Mouse (Mus musculus): Measurements from ENCODE around the gene Arid1b. TPM values are rescaled to one million over a fixed set of nuclear protein-coding genes. Genes with fewer than 3 reads are reported as not detected.

Gene Arid1b
- total RNA-seq, 4 experiments from 2014 or later, result 88.8 to 107 (median 100) TPM

DNA sequence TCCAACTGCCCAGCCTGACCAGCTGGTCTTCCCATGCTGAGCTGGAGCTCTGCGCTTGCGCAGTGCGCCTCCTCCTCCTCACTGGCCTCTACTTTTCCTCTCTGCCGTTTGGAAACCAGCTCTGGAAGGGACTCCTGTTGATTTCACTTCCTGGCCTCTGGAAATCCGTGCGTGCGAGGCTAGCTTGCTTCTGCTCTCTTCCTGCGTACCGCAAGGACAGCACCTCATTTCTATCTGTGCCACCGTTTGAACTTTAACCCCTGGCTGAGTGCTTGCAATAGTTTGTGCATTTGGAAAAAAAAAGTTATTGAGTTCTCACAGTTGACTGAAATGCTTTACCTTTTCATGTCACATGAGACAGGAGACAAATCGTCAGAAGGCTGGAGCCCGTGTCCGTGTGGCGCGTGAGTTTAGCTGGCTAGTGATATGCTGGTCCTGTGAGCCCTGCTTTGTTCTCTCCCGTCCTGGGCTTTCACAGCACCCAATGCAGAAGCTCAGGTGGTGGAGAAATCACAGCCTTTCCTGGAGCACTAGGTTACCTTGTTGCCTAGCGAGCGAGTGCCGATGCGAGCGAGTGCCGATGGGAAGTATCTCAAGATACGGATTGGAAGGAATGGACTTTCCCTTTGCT lies 20.3 kb downstream of the Arid1b start:
- no peak for DNase-seq (ENCODE audit: low spot score in 2 of 2)

DNA sequence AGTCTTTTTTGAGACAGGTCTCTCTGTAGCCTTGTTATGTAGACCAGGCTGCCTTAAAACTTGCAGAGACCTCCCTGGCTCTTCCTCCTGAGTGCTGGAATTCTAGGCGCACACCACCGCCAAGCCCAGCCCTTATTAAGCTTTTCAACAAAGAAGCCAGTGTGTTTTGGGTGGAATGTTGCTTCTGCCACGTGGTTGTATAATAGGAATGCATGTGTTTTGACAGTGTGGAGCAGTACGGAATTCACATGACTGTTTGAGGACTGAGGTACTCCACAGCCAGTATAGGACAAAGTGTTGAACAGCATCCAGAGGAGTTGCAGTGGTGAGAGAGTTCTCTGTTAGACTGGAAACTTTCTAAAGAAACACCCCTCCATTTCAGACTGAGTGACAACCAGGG lies 22.3 kb downstream of the Arid1b start:
- DNase-seq (ENCODE audit: low spot score in 2 of 2), result no peak

DNA sequence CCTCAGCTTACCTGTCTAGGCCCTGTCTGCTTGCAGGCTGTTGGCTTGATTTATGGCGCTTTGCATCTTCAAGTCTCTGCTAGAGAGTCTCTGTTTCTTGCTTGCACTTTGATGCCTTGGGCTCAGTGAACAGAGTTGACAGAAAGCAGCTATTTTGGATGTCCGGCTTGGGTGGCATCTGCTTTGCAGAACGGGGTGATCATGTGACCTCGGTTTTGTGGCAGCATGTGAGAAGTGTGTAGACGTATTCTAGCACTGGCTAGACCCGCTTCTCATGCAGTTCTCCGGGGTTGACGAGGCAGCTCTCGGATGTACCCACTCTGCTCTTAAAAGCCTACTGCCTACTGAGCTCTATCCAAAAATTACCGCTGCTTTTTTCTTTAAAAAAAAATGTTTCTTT lies 22.9 kb downstream of the Arid1b start:
- no peak for DNase-seq (ENCODE audit: low spot score in 2 of 2)

DNA sequence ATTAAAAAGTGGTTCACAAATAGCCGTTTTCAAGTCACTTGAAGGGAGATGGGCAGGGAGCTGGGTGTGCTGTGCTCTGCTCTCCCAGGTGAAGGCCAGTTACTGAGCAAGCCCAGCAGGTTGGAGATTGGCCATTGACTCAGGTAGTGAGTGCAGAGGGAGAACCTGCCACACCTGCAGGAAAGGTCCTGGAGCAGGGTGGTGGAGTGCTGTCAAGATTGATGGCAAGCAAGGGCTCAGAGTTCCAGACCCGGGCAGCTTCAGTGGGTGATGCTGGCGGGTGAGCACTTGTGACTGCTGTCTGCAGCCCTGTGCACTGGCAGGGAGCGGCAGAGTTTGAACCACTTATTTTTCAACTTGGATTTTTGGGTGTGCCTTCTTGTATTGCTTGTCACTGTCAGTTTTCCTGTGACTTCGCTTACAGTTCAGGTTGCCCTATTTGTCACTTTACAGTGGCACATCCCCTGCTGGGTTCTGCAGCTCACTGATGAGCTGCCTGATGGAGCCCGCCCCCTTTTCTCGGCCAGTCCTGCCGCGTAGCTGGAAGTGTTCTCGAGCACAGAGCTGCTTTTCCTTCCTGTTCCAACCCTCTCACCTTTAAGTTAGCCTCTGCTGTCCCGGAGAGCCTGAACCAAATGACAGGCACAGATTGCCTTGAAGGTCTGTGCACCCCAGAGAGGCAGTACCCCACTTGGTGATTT lies 27.3 kb downstream of the Arid1b start:
- DNase-seq (ENCODE audit: low spot score in 2 of 2), result no peak

DNA sequence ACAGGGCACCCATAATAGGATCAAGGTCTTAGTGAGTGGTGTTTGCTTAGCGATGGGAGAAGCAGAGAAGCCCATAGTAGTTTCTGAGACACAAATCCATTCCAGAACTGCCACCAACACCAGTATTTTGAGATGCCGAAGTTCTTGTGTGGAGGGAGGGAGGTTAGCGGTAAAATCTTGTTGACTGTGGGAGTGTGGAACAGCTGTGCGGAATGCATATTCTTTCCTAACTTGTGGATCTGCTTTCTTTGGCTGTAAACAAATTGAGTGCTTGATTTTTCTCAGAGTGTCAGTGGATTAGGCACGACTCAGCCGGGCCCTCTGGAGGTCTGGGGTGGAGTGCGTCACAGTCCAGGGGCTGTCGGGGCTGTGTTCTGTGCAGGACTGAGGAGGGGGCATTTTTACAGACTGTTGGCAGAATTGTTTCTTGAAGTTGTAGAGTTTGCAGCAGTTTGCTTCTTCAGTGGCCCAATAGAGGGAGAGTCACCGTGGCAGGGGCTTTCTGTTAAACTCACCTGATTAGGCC lies 27.9 kb downstream of the Arid1b start:
- DNase-seq (ENCODE audit: low spot score in 2 of 2), result no peak

DNA sequence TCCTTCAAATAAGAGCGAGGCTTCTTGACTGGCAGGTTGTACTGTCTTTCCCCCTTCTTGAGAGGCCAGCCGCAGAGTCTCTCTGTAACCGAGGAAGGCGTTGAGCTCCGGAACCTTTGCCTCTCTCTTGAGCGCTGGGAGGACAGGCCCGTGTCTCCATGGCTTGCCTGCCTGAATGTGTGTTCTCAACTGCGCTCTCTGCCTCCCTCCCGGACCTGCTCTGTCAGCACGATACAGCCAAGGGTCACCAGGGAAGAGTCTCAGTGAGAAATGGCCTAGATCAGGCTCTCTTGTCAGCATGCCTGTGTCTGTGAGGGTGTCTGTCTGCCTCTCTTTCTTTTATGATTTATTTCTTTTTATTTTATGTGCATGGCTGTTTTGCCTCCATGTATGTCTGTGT lies 29.6 kb downstream of the Arid1b start:
- DNase-seq (ENCODE audit: low spot score in 2 of 2), result no peak

DNA sequence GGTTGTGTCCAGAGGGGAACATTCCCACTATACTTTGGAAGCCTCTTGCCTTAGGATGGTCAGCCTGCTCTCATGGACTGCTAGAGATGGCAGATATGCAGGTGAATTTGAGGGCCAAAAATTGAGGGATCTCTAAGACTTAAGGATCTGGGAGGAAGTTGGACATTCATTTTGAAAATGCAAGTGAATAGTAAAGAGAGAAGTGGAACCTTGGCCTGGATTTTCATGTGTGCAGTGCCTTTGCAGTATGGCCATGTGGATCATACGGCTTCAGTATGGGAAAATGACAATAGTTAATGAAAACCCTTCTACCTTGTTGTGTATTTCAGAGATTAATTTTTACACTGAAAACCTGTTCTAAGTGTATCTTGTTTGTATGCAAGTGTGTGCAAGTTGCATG lies 31.3 kb downstream of the Arid1b start:
- no peak for DNase-seq (ENCODE audit: low spot score in 2 of 2)

DNA sequence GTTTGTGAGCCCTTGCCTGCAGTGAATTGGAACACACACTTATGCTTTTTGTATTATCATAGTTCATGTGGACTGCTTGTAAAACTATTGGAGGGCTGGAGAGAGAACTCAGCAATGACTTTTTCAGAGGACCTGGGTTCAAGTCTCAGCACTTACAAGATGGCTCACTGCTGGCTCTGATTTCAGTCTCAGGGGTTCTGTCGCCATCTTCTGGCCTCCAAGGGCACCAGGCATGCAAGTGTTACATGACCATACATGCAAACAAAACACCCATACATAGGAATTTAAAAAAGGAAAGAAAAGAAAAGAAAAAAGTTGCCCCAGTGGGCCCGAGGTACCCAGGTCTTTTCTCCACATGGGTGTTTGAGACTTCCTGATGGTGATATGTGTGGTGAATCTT lies 32.4 kb downstream of the Arid1b start:
- no peak for DNase-seq (ENCODE audit: low spot score in 2 of 2)

DNA sequence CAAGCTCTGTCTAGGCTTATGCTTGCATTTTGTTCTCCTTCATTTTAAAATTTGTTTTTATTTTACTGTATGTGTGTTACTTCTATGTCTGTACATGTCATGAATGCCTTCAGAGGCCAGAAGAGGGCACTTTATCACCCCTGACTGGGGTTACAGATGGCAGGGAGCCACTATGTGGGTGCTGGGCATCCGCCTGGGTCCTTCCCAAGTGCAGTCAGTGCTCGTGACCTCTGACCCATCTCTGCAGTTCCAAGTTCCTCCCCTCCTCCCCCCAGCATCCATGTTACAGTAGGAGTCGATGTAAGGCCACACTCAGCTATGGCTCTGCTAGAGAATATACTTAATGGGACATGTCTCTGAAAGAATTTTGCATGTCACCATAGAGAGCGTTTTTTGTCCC lies 35.0 kb downstream of the Arid1b start:
- no peak for DNase-seq (ENCODE audit: low spot score in 2 of 2)

DNA sequence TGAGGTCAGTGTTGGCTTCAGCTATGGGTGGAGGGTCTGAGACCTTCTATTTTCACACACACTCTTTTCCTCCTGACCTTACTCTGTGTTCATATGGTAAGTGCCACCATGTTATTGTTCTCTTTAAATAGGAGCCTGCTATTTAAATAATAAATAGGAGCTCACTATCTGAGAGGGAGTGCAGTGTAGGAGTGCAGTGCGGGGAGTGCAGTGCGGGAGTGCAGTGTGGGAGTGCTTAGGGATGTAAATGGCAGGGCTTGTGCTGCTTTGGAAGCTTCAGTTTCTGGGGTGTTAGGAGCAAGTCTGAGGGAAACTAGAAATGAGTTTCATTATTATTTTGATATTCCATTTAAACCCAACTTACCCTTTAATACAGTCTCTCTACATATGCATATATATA lies 36.2 kb downstream of the Arid1b start:
- no peak for DNase-seq (ENCODE audit: low spot score in 2 of 2)

DNA sequence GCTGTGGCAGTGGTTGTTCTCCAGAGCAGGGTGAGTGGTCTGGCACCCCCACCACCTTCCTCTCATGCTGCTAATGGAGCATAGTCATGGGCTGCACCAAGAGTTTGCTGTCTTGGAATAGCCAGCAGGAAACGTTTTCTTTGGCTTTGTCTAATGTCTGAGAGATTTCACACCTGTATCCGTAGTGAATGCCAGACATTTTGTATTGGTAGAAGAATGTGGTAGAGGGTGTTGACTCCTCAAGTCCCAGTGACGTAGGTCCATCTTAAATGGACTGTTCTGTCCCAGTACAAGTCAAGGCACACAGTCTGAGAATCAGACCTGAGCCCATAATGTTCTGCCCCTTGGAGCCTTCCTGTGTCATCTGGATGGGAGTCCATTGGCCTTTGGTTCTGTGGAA lies 39.2 kb downstream of the Arid1b start:
- no peak for DNase-seq (ENCODE audit: low spot score in 2 of 2)

DNA sequence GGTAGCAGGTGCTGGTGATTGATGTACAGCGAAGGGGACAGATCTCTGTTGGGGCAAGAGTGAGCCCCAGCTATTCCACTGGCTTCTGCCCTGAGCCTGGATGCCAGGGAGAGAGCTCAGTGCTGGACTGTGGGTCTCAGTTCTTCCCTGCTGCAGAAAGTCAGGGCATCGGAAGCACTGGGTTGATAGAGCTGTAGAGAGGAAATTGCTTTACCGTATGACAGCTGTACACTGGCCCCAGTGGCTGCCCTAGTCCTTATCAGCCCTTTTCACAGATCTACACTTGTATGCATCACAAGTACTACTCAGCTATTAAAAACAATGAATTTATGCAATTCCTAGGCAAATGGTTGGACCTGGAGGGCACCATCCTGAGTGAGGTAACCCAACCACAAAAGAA lies 40.1 kb downstream of the Arid1b start:
- DNase-seq (ENCODE audit: low spot score in 2 of 2), result no peak

DNA sequence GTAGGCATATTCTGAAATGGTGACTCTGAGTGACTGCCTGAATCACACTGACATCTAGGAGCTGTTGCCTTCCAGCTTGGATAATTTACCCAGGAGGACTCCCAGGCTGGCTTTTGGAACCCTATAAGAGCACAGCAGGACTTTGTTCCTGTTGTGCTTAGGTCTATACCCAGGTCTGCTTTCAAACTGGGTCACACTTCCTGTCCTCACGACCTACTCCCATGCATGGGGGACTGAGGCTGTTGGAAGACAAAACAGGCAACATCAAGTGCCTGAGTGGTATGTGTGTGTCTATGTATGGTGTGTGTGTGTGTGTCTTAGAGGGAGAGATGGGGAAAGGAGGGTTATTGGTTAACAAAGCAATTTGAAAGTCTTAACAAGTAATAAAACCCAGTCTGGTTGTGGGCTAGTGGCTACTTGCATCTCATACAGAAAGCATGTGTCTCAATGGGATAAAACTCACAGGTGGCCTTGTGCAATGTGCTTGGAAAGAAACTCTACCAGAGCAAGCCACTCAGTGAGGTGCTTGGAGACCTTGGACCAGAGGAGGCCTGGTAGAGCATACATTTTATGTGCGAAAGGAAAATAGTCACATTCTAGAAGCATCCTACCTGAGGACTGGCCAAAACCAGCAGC lies 42.2 kb downstream of the Arid1b start:
- DNase-seq (ENCODE audit: low spot score in 2 of 2), result no peak

DNA sequence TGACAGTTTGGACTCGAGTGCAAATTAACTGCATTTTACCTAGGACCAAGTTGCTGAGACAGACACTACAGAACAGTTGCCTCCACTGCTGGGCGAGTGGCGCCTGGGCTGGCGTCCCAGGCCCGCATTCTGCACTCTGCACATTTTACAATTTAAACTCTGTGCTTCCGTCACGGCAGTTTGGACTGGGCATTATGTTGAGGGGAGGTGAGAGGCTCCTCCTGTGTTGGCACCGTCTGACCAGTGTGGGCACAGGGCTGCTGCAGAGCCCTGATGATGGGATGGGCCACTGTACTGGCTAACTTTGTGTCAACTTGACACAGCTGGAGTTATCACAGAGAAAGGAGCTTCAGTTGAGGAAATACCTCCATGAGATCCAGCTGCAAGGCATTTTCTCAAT lies 43.1 kb downstream of the Arid1b start:
- no peak for DNase-seq (ENCODE audit: low spot score in 2 of 2)

DNA sequence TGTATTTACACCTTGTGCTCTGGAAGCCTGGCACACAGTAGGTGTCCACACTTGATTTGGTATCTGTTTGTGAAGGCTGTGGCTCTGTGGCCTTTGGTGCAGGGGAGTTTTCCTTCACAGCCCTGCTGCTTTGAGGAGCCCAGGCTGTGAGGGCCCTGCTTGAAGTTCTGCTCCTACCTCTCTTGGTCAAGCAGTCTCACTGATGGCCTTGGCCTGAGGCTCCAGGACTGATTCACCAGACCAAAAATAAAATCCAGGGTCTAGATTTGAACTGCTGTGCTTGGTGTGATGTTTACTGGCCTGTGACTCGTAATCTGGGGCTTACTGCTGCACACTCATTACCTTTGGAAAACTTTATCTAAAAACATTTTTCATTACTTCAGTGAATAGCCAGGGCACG lies 45.7 kb downstream of the Arid1b start:
- no peak for DNase-seq (ENCODE audit: low spot score in 2 of 2)

DNA sequence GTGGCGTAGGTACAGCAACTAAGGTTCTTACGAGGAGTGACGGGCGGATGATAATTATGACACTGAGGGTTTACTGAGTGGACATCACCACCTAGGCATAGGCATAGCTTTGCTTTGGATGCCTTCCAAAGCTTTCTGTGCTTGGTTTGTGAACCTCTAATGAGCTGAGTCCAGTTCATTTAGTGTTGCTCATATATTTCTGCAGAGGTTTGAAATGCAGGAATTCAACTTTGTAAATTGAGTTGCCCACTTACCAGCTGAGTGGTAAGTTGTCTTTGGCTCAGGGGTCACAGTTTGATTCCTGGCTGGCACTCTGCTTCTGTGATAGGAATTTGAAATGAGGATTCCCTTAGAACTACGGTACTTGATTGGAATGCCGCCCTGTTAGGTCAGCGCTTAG lies 49.7 kb downstream of the Arid1b start:
- DNase-seq (ENCODE audit: low spot score in 2 of 2), result no peak

DNA sequence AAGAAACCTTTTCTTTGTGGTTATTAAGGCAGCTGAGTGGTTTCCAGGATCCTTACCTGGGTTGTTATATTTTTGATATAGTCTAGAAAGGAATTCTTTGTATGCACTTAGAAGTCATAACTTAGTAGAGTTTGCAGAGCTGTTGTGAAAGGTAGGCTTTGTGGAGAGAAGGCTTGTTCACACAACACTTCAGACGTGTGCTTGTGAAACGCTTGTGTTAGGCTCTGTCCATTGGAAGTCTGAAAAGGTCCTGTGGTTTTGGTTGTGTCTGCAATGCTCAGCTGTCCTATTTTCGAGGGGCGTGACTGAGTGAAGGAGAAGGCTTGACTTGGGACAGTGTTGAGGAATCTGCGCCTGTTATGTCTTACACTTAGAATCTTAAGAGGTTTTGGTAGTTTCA lies 51.5 kb downstream of the Arid1b start:
- DNase-seq (ENCODE audit: low spot score in 2 of 2), result no peak

DNA sequence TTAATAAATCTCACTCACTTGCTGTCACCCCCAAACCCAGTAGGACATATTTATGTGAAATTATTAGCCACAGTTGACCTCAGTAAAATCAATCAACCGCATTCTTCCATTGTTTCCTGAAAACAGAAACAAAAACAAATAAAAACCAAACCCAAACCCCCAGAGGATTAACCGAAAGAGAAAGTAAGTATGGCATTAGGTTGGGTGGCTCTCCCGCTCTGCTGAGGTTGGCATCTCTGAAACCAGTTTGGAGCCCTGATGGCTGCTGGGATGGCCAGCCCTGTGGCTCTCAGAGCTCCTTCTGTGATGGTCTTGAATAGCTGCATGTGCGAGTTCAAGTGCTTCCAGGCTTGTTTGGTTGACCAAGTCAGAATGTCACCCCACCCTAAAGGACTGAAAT lies 53.2 kb downstream of the Arid1b start:
- DNase-seq (ENCODE audit: low spot score in 2 of 2), result no peak

DNA sequence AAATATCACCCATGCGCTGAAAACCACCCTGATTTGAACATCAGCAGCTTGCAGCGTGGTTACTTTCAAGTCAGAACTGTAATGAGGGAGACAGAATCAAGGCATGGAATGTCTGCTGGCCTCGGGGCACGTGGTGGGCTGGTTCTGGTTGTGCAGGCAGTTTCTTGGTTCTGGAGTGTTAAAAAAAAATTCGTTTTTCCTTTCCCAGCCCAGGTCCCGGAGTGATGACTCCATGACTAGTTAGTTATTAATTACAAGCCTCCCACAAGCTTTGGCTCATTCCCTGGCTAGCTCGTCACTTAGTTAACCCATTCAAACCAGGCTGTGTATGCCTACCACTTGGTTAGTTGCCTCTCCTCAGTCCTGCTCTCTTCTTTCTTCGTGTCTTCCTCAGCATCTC lies 56.1 kb downstream of the Arid1b start:
- DNase-seq (ENCODE audit: low spot score in 2 of 2), result no peak

DNA sequence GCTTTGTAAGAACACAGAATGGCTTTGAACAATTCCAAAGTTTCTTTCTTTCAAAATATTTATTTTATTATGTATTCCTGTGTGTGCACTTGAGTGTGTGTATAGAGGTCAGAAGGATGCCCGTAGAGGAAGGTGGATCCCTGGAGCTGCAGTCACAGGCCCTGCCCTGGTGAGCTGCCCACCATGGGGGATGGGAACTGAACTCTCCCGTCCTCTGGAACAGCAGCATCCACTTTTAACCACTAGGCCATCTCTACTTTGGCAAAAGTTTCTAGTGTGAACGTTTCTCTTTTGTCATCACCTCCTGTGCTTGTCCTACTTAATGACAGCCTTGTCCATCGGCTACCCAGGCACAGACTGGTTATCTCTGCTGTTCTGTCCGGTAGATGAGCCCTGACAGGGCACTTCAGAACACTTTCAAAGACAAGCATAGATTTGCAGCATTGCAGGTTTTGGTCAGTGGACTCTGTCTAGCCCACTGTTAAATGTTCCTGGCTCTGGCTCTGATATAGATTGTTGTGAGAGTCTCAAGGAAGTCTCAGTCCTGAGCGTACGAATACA lies 56.9 kb downstream of the Arid1b start:
- DNase-seq (ENCODE audit: low spot score in 2 of 2), result no peak

DNA sequence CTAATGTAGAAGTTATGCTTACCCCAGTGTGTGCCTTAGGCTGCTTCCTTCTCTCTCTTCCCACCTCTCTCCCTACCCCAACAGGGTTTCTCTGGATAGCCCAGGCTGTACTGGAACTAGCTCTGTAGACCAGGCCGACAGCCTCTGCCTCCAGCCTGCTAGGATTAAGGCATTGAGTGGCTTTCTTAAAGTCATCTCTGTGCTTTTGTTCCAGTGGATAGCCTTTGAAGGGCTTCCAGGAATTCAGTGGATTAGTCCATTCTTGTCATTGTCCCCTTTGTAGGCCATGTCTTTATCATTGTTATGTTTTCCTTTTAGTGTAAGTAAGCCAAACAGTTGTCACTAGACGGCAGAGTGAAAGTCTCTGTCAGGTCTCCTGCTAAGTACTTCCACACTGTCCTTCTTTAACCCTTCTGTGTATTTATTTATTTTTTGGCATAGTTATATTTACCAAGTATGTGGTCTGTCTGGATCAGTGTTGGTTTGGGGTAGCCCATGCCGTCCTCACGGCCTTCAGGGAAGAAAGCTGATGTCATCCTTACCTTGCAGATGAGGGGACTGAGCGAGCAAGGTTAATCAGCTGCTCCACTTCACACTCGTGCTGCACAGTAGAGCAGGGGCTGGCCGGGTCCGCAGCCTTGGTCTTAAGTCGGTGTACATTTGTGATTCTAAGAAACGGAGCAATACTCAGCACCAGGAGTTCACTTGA lies 58.1 kb downstream of the Arid1b start:
- no peak for DNase-seq (ENCODE audit: low spot score in 2 of 2)

DNA sequence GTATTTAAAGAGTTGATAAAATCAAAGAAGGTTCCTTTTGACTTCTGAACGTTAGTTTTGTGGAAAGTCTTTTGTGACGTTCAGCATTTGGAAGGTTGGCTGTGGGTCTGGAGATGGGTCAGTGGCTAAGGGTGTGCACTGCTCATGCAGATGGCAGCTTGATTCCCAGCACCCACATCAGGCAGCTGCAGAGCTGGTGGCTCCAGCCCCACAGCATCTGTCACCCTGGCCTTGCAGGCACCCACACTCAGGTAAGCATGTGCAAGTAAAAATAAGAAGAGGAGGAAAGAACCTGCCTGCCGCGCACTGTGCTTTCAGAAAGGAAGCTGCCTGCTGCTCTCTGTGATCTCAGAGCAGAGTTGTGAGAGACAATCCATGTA lies 58.7 kb downstream of the Arid1b start:
- no peak for DNase-seq (ENCODE audit: low spot score in 2 of 2)

All from layer of hippocampus, adult 8-10 months (tissue).